Mouse (Mus musculus): ENCODE measurements around the gene Ifitm6. TPM values are rescaled to one million over a fixed set of nuclear protein-coding genes. Genes with fewer than 3 reads are reported as not detected.

Gene Ifitm6
- 100 to 1,000 TPM; 869 to 973 TPM for total RNA-seq (2023)

DNA sequence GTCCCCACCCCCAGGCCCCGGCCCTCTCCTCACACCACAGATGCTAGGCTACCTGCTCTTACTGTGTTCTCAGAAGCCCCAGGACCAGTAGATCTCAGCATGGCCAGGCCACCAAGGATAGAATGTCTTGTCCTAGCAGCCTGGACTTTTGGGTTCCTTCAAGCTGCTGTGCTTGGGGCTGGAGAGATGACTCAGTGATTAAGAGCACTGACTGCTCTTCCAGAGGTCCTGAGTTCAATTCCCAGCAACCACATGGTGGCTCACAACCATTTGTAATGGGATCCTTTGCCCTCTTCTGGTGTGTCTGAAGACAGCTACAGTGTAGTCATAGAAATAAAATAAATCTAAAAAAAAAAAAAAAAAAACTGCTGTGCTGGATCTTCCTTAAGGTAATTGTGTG is at the start of gene Ifitm6:
Gene Ifitm6 (minus strand): TSS at position 101 of the 400 bp plus-strand sequence.

DNA sequence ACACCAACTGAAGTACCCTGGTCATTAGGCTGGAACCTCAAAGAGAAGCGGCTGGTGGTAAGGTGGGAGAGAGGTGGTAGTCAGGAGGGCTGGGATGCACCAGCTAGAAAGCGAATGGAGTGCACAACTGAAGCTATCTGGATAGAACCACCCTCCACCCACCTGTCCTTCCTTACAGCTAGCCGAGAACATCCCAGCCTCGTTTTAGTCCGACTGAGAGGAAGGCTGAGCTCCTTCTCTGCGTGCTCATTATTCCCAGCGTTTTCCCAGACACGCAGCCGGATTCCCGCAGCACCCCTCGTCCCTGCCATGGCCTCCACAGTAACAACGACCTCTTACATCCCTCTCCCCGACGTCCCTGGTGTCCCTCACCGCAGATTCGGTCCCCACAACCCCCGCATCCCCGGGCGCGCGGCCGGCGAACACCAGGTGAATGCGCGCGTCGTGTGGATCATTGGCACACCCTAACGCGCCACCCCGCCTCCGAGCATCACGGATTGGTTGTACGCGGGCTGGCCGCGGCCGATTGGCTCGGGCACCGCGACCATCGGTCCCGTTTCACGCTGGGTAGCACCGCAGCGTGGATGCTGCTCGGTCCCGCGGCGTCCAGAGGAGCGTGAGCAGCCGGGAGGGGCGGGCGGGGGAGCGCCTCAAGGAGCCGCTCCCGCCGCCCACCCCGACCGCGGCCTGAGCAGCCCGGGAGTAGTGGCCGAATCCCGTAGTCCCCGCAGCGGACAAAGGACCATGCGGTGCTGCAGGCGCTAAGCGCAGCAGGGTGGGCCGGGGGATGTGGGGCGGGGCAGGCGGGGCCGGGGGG is 42.9 kb upstream of the Ifitm6 start, which contains the start of gene B4galnt4:
Gene B4galnt4 (plus strand): TSS at position 679 of the 817 bp plus-strand sequence.

DNA sequence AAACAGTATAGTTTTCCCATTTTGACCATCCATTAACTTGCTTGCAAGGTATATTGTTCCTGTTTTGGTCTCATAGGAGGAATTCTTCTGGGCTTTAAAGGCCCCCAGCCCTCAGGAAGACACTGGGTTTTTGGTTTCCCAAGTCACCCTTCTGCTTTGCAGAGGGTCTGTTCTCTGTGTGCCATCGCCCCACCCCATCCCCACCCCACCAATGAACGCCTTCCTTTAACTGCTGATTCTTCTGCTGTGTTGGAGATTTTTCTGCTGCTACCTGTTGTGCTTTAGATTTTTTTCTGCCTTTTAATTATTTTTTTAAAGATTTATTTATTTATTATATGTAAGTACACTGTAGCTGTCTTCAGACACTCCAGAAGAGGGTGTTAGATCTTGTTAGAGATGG is 11.1 kb upstream of the Ifitm6 start, which contains the start of gene Gm17387:
Gene Gm17387 (plus strand): TSS at position 301 of the 400 bp plus-strand sequence.

GRCm38 (mm10) chr7:141010593-141010992 is 7.1 kb downstream of the Ifitm6 start, which contains the start of gene Ifitm3:
Ifitm3 (minus strand) TSS chr7:141010770.

GRCm38 (mm10) chr7:140966921-140967320 is 50.8 kb downstream of the Ifitm6 start, which contains the start of gene Ifitm1:
Ifitm1 (plus strand) TSS chr7:140967221.

Other genes starting within 250 kb of the Ifitm6 start
- not detected for gene Syce1, start 230.1 kb downstream of the Ifitm6 start, total RNA-seq (2023)
- under 1 TPM; 0.11 to 0.13 TPM for gene Zfp941, start 195.7 kb downstream of the Ifitm6 start, total RNA-seq (2023)
- gene Urah, start 182.9 kb downstream of the Ifitm6 start, total RNA-seq (2023) = not detected
- not detected for gene Scgb1c1, start 172.4 kb downstream of the Ifitm6 start, total RNA-seq (2023)
- not detected for gene Odf3, start 170.1 kb downstream of the Ifitm6 start, total RNA-seq (2023)
- not detected for gene Gm45785, start 161.6 kb downstream of the Ifitm6 start, total RNA-seq (2023)
- 100 to 1,000 TPM; 105 to 107 TPM for gene Ric8a, start 161.0 kb downstream of the Ifitm6 start, total RNA-seq (2023)
- 10 to 100 TPM; 21.7 to 23.7 TPM for gene Bet1l, start 160.3 kb downstream of the Ifitm6 start, total RNA-seq (2023)
- gene Psmd13, start 136.0 kb downstream of the Ifitm6 start, total RNA-seq (2023) = 100 to 1,000 TPM; 100 to 112 TPM
- gene Sirt3, start 135.6 kb downstream of the Ifitm6 start, total RNA-seq (2023) = 10 to 100 TPM in 1 of 2 experiments, 1 to 10 TPM in 1; 9.6 to 13.1 TPM
- not detected for gene Cox8b, start 117.5 kb downstream of the Ifitm6 start, total RNA-seq (2023)
- under 1 TPM; 0.09 to 0.16 TPM for gene Nlrp6, start 97.0 kb downstream of the Ifitm6 start, total RNA-seq (2023)
- 10 to 100 TPM; 21.4 to 25.2 TPM for gene Pgghg, start 76.5 kb downstream of the Ifitm6 start, total RNA-seq (2023)
- gene Ifitm5, start 67.6 kb downstream of the Ifitm6 start, total RNA-seq (2023) = 1 to 10 TPM; 1.5 to 3.2 TPM
- not detected for gene Gm45717, start 62.0 kb downstream of the Ifitm6 start, total RNA-seq (2023)
- gene Ifitm2, start 61.9 kb downstream of the Ifitm6 start, total RNA-seq (2023) = 100 to 1,000 TPM; 431 to 529 TPM
- 100 to 1,000 TPM; 290 to 313 TPM for gene Ifitm1, start 50.7 kb downstream of the Ifitm6 start, total RNA-seq (2023)
- gene Ifitm3, start 7.2 kb downstream of the Ifitm6 start, total RNA-seq (2023) = 100 to 1,000 TPM; 439 to 533 TPM
- not detected for gene Gm17387, start 11.2 kb upstream of the Ifitm6 start, total RNA-seq (2023)
- 1 to 10 TPM in 1 of 2 experiments, under 1 TPM in 1; 0.67 to 1.2 TPM for gene B4galnt4, start 43.2 kb upstream of the Ifitm6 start, total RNA-seq (2023)
- gene Pkp3, start 60.3 kb upstream of the Ifitm6 start, total RNA-seq (2023) = 1 to 10 TPM; 3.6 to 5.5 TPM
- 1 to 10 TPM; 6.6 to 7.4 TPM for gene Sigirr, start 82.6 kb upstream of the Ifitm6 start, total RNA-seq (2023)
- gene Ano9, start 99.9 kb upstream of the Ifitm6 start, total RNA-seq (2023) = not detected
- gene Ptdss2, start 104.5 kb upstream of the Ifitm6 start, total RNA-seq (2023) = 10 to 100 TPM in 1 of 2 experiments, 1 to 10 TPM in 1; 7.5 to 14.3 TPM
- gene Rnh1, start 154.9 kb upstream of the Ifitm6 start, total RNA-seq (2023) = 100 to 1,000 TPM in 1 of 2 experiments, 10 to 100 TPM in 1; 85.6 to 106 TPM
- gene Hras, start 176.1 kb upstream of the Ifitm6 start, total RNA-seq (2023) = 10 to 100 TPM; 30.0 to 30.9 TPM
- gene Lrrc56, start 176.2 kb upstream of the Ifitm6 start, total RNA-seq (2023) = 1 to 10 TPM; 3.8 to 5.6 TPM
- gene Lmntd2, start 196.2 kb upstream of the Ifitm6 start, total RNA-seq (2023) = under 1 TPM; 0.18 to 0.22 TPM
- 1 to 10 TPM; 4.0 to 5.0 TPM for gene Rassf7, start 197.9 kb upstream of the Ifitm6 start, total RNA-seq (2023)
- gene Phrf1, start 210.9 kb upstream of the Ifitm6 start, total RNA-seq (2023) = 10 to 100 TPM; 77.4 to 85.4 TPM
- gene Irf7, start 248.6 kb upstream of the Ifitm6 start, total RNA-seq (2023) = 10 to 100 TPM; 27.7 to 35.2 TPM

Data from neutrophil, adult 59 days (primary cell).